Mouse (Mus musculus) ovary, adult 2 months (tissue): ENCODE results near the gene Serinc1. TPM values are rescaled to one million over a fixed set of nuclear protein-coding genes. Genes with fewer than 3 reads are reported as not detected.

ENCODE experiments used
- polyA plus RNA-seq: library from polyadenylated mRNA; depleted of rRNA; stranded (reverse); fragments of >200 nt; gene quantifications from 2 replicates; pipeline ENCODE4 v1.2.3, GENCODE M21; 2012; rRNA removed

The Serinc1 gene
- polyA plus RNA-seq = 38.7 and 44.3 TPM in 2 replicates

GRCm38 (mm10) chr10:57532218-57533101, at the start of gene Serinc1:
Serinc1 (minus strand) TSS chr10:57532530.

GRCm38 (mm10) chr10:57485908-57486541, 46.3 kb downstream of the Serinc1 start, which contains the start of gene Hsf2:
Hsf2 (plus strand) TSS chr10:57486385.

Other genes with a start within 250 kb of the Serinc1 start
- 5.2 and 5.3 TPM in 2 replicates for gene Hsf2, start 46.1 kb downstream of the Serinc1 start, polyA plus RNA-seq
- 0.33 and 0.93 TPM in 2 replicates for gene Pkib, start 99.5 kb upstream of the Serinc1 start, polyA plus RNA-seq